Mouse (Mus musculus) layer of hippocampus, postnatal 10 days (tissue): ENCODE measurements around the gene Gm8020. TPM values are rescaled to one million over a fixed set of nuclear protein-coding genes. Genes with fewer than 3 reads are reported as not detected.
"Not testable (repeated sequence)": the region's sequence is repeated elsewhere in the genome, so short reads cannot be mapped to it uniquely, and the experiment has no call there.

Source experiments
- DNase-seq, 2 experiments: peaks; one replicate each; pipeline ENCODE4 v3.0.0; 2021; ENCODE audit warnings: low spot score in 2 of 2
- long read RNA-seq: library from polyadenylated mRNA; stranded (forward); transcript quantifications from one replicate; pipeline ENCODE4 v2.0.0, GENCODE M21; 2023
- total RNA-seq, 2 experiments: library from RNA; stranded (reverse); gene quantifications; 2 replicates each; pipeline ENCODE4 v1.2.3; 2021

The Gm8020 gene
- not detected for total RNA-seq
- long read RNA-seq = 0 reads

DNA sequence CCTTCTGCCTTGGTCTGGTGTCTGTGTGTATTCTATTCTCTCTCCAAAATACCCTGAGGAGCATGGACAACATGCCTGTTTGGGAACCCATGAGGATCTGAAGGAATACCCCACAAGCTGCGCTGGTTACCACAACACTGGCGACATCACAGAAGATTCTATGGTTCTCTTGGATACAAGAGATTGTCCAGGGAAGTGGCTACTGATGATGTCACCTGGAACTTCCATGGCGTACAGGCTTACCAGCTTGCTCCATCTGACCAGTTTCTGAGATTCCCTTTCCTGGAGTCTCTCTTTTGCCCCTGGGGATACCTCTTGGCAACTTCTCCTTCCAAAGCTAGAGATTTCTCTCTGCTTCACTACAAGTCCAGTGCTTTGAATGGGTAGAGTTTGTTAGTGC, at the start of gene Gm8020:
Gm8020 (minus strand) TSS at position 101 of the 400 bp plus-strand sequence.
- DNase-seq = not testable (repeated sequence)

GRCm38 (mm10) chr14:42543170-42543701, 41.1 kb upstream of the Gm8020 start:
- peak; percentile 42 to 60 for DNase-seq

DNA sequence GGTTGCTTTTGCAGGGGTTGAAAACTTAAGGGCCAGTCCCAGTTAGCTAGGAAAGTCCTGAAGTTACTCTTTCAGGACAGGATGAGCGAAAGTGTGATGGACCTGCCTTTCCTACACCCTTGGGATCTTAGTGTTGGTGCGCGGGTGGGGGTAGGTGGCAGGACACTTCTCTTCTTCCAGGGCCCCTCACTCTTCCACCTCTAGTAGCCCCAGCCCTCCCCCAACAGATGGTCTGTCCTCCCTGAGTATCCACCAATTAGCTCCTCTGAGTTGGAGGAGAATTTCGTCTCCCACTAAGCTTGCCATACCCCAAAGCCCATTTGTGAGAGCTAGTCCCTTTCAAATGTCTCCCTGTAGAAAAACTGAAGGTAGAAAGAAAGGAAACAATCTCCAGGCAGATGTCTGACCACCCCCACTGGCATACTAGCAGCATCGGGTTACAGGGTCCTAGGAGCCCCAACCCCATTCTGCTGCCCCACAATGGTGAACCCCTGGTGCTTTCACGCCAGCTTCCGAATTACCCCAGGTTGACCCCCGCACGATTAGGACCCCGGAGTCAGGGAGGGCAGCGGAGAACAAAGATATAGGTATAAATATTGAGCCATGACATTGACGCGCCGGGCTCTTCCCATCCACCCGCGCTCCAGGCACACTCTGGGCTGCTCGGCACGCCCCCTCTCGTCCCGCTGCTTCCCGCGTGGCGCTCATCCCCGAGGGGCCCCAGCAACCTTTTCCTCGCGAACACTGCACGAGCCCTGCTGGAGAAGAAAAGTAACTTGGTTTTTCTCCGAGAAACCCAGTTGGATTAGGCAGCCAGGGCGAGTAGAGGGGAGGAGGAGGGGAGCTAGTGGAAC, 40.4 kb upstream of the Gm8020 start:
- not testable (repeated sequence) for DNase-seq

GRCm38 (mm10) chr14:42524182-42524581, 22.0 kb upstream of the Gm8020 start, which contains the start of gene Gm8024:
Gene Gm8024, minus strand, starts transcription at chr14:42524282.
- not testable (repeated sequence) for DNase-seq

DNA sequence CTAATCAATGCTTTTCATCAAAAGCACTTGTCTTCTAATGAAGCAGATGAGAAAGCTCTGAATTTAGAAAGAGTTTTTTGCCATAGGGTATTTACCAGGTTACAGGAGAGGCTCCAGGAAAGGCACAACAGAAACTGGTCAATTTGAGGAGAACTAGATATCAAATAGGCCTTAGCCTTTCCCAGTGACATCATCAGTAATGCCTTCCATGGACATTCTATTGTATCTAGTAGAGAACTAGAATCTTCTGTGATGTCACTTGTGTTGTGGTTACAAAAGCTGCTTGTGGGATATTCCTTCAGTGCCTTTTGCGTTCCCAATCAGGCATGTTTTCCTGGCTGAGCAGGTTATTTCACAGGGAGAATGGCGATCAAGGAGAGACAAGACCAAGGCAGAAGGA, 38.6 kb downstream of the Gm8020 start, which contains the start of gene Gm8011:
Gm8011 (plus strand) TSS at position 301 of the 400 bp plus-strand sequence.
- DNase-seq = not testable (repeated sequence)

Other genes with a start within 250 kb of the Gm8020 start
- gene Gm17026, start 242.3 kb downstream of the Gm8020 start, total RNA-seq = not detected
- gene Gm9611, start 205.0 kb downstream of the Gm8020 start, total RNA-seq = not detected
- gene Gm7995, start 192.1 kb downstream of the Gm8020 start, total RNA-seq = not detected
- gene Gm8005, start 62.7 kb downstream of the Gm8020 start, total RNA-seq = not detected
- not detected for gene Gm8011, start 38.5 kb downstream of the Gm8020 start, total RNA-seq
- gene Gm8024, start 21.9 kb upstream of the Gm8020 start, total RNA-seq = not detected
- gene Gm17124, start 97.5 kb upstream of the Gm8020 start, total RNA-seq = not detected
- gene Gm3633, start 139.6 kb upstream of the Gm8020 start, total RNA-seq = not detected
- gene Gm10378, start 153.6 kb upstream of the Gm8020 start, total RNA-seq = not detected